Mouse (Mus musculus): ENCODE data around the gene Prkcb. TPM values are rescaled to one million over a fixed set of nuclear protein-coding genes. Genes with fewer than 3 reads are reported as not detected.

Prkcb gene
- polyA plus RNA-seq, 1 experiment from 2014 or later = 3.7 TPM

- no peaks in the 10 kb centered on the region for H3K27me3 ChIP-seq (replicated peaks; ENCODE audit: control insufficient read depth, insufficient read depth, low read length)
- no peak overlapping the region for H3K4me2 ChIP-seq
- DNase-seq (ENCODE audit: low spot score) (no peak), ATAC-seq (replicated peaks; ENCODE audit: low FRiP score) (no peak)
- H3K36me3 ChIP-seq (ENCODE audit: control insufficient read depth, insufficient read depth, low read length) = no peaks in the 10 kb centered on the region
- H3K9ac ChIP-seq (ENCODE audit: low read depth, low read length) = no peak overlapping the region
- H3K9me3 ChIP-seq (ENCODE audit: control insufficient read depth, low read length) = no peaks in the 10 kb centered on the region
- no peaks in the 10 kb centered on the region for H3K4me1 ChIP-seq (replicated peaks; ENCODE audit: control insufficient read depth, insufficient read depth, low read length)
- no peak overlapping the region for H3K4me3 ChIP-seq (ENCODE audit: low read depth, low read length)
- no peak overlapping the region for H3K27ac ChIP-seq (ENCODE audit: low read depth, low read length)
- 83% methylated on average over 9 of the region's 9 CpGs for WGBS
Observed at GRCm38 (mm10) chr7:122492936-122493335, 204.4 kb downstream of the Prkcb start.

GRCm38 (mm10) chr7:122494088-122494487 is 205.5 kb downstream of the Prkcb start:
- Histone ChIP-seq H3K9ac (ENCODE audit: low read depth, low read length) (no peak overlapping the region), H3K4me3 (ENCODE audit: low read depth, low read length) (no peak overlapping the region), H3K9me3 (ENCODE audit: control insufficient read depth, low read length) (no peaks in the 10 kb centered on the region), H3K36me3 (ENCODE audit: control insufficient read depth, insufficient read depth, low read length) (no peaks in the 10 kb centered on the region), H3K27me3 (replicated peaks; ENCODE audit: control insufficient read depth, insufficient read depth, low read length) (no peaks in the 10 kb centered on the region), H3K4me2 (no peak overlapping the region), H3K4me1 (replicated peaks; ENCODE audit: control insufficient read depth, insufficient read depth, low read length) (no peaks in the 10 kb centered on the region), H3K27ac (ENCODE audit: low read depth, low read length) (no peak overlapping the region)
- no peak for DNase-seq (ENCODE audit: low spot score)
- no peak for ATAC-seq (replicated peaks; ENCODE audit: low FRiP score)
- 15% methylated on average over 3 of the region's 3 CpGs for WGBS

- no peak overlapping the region for H3K27ac ChIP-seq (ENCODE audit: low read depth, low read length)
- ATAC-seq (replicated peaks; ENCODE audit: low FRiP score) = no peak
- DNase-seq (ENCODE audit: low spot score) = no peak
- H3K4me2 ChIP-seq = no peak overlapping the region
- WGBS = 68% methylated on average over 8 of the region's 8 CpGs
- no peaks in the 10 kb centered on the region for H3K36me3 ChIP-seq (ENCODE audit: control insufficient read depth, insufficient read depth, low read length)
- no peaks in the 10 kb centered on the region for H3K27me3 ChIP-seq (replicated peaks; ENCODE audit: control insufficient read depth, insufficient read depth, low read length)
- no peaks in the 10 kb centered on the region for H3K4me1 ChIP-seq (replicated peaks; ENCODE audit: control insufficient read depth, insufficient read depth, low read length)
- no peak overlapping the region for H3K9ac ChIP-seq (ENCODE audit: low read depth, low read length)
- no peaks in the 10 kb centered on the region for H3K9me3 ChIP-seq (ENCODE audit: control insufficient read depth, low read length)
- H3K4me3 ChIP-seq (ENCODE audit: low read depth, low read length) = no peak overlapping the region
Observed at GRCm38 (mm10) chr7:122497516-122497915, 209.0 kb downstream of the Prkcb start.

- no peaks in the 10 kb centered on the region for H3K36me3 ChIP-seq (ENCODE audit: control insufficient read depth, insufficient read depth, low read length)
- H3K27me3 ChIP-seq (replicated peaks; ENCODE audit: control insufficient read depth, insufficient read depth, low read length) = no peaks in the 10 kb centered on the region
- H3K9ac ChIP-seq (ENCODE audit: low read depth, low read length) = no peak overlapping the region
- H3K4me3 ChIP-seq (ENCODE audit: low read depth, low read length) = no peak overlapping the region
- H3K27ac ChIP-seq (ENCODE audit: low read depth, low read length) = no peak overlapping the region
- DNase-seq (ENCODE audit: low spot score) (no peak), ATAC-seq (replicated peaks; ENCODE audit: low FRiP score) (no peak)
- H3K4me2 ChIP-seq = no peak overlapping the region
- no peaks in the 10 kb centered on the region for H3K4me1 ChIP-seq (replicated peaks; ENCODE audit: control insufficient read depth, insufficient read depth, low read length)
- WGBS = 46% methylated on average over 5 of the region's 5 CpGs
- H3K9me3 ChIP-seq (ENCODE audit: control insufficient read depth, low read length) = no peaks in the 10 kb centered on the region
Observed at GRCm38 (mm10) chr7:122498461-122498860, 209.9 kb downstream of the Prkcb start.

- DNase-seq (ENCODE audit: low spot score) = no peak
- no peak for ATAC-seq (replicated peaks; ENCODE audit: low FRiP score)
- Histone ChIP-seq H3K4me2 (no peak overlapping the region), H3K9me3 (ENCODE audit: control insufficient read depth, low read length) (no peaks in the 10 kb centered on the region), H3K4me1 (replicated peaks; ENCODE audit: control insufficient read depth, insufficient read depth, low read length) (no peaks in the 10 kb centered on the region), H3K9ac (ENCODE audit: low read depth, low read length) (no peak overlapping the region), H3K36me3 (ENCODE audit: control insufficient read depth, insufficient read depth, low read length) (no peaks in the 10 kb centered on the region), H3K27ac (ENCODE audit: low read depth, low read length) (no peak overlapping the region), H3K4me3 (ENCODE audit: low read depth, low read length) (no peak overlapping the region), H3K27me3 (replicated peaks; ENCODE audit: control insufficient read depth, insufficient read depth, low read length) (no peaks in the 10 kb centered on the region)
- WGBS = 68% methylated on average over 9 of the region's 9 CpGs
Observed at GRCm38 (mm10) chr7:122499743-122500597, 211.4 kb downstream of the Prkcb start.

- 85% methylated on average over 2 of the region's 2 CpGs for WGBS
Observed at GRCm38 (mm10) chr7:122506467-122506866, 217.9 kb downstream of the Prkcb start.

GRCm38 (mm10) chr7:122509903-122510302 is 221.4 kb downstream of the Prkcb start:
- 35% methylated on average over 7 of the region's 7 CpGs for WGBS
- ATAC-seq (replicated peaks; ENCODE audit: low FRiP score) (no peak), DNase-seq (ENCODE audit: low spot score) (no peak)
- Histone ChIP-seq H3K27ac (ENCODE audit: low read depth, low read length) (no peak overlapping the region), H3K9ac (ENCODE audit: low read depth, low read length) (no peak overlapping the region), H3K27me3 (replicated peaks; ENCODE audit: control insufficient read depth, insufficient read depth, low read length) (no peaks in the 10 kb centered on the region), H3K4me3 (ENCODE audit: low read depth, low read length) (no peak overlapping the region), H3K9me3 (ENCODE audit: control insufficient read depth, low read length) (no peaks in the 10 kb centered on the region), H3K4me2 (no peak overlapping the region), H3K36me3 (ENCODE audit: control insufficient read depth, insufficient read depth, low read length) (no peaks in the 10 kb centered on the region), H3K4me1 (replicated peaks; ENCODE audit: control insufficient read depth, insufficient read depth, low read length) (no peaks in the 10 kb centered on the region)

More at GRCm38 (mm10) chr7:122506467-122506866, 217.9 kb downstream of the Prkcb start:
- no peak for ATAC-seq (replicated peaks; ENCODE audit: low FRiP score)
- no peak overlapping the region for H3K27ac ChIP-seq (ENCODE audit: low read depth, low read length)
- H3K4me3 ChIP-seq (ENCODE audit: low read depth, low read length) = no peak overlapping the region
- no peak overlapping the region for H3K4me2 ChIP-seq
- H3K9ac ChIP-seq (ENCODE audit: low read depth, low read length) = no peak overlapping the region
- no peaks in the 10 kb centered on the region for H3K27me3 ChIP-seq (replicated peaks; ENCODE audit: control insufficient read depth, insufficient read depth, low read length)
- H3K4me1 ChIP-seq (replicated peaks; ENCODE audit: control insufficient read depth, insufficient read depth, low read length) = no peaks in the 10 kb centered on the region
- no peaks in the 10 kb centered on the region for H3K36me3 ChIP-seq (ENCODE audit: control insufficient read depth, insufficient read depth, low read length)
- DNase-seq (ENCODE audit: low spot score) = no peak
- H3K9me3 ChIP-seq (ENCODE audit: control insufficient read depth, low read length) = no peaks in the 10 kb centered on the region

- ATAC-seq (replicated peaks; ENCODE audit: low FRiP score) = no peak
- Histone ChIP-seq H3K4me3 (ENCODE audit: low read depth, low read length) (no peak overlapping the region), H3K36me3 (ENCODE audit: control insufficient read depth, insufficient read depth, low read length) (no peaks in the 10 kb centered on the region), H3K27me3 (replicated peaks; ENCODE audit: control insufficient read depth, insufficient read depth, low read length) (no peaks in the 10 kb centered on the region), H3K27ac (ENCODE audit: low read depth, low read length) (no peak overlapping the region), H3K9me3 (ENCODE audit: control insufficient read depth, low read length) (no peaks in the 10 kb centered on the region), H3K9ac (ENCODE audit: low read depth, low read length) (no peak overlapping the region), H3K4me1 (replicated peaks; ENCODE audit: control insufficient read depth, insufficient read depth, low read length) (no peaks in the 10 kb centered on the region), H3K4me2 (no peak overlapping the region)
- no peak for DNase-seq (ENCODE audit: low spot score)
- 90% methylated on average over 13 of the region's 13 CpGs for WGBS
Observed at GRCm38 (mm10) chr7:122512430-122512966, 223.9 kb downstream of the Prkcb start.
